Mouse (Mus musculus) thymus, adult 2 months (tissue): ENCODE data around the gene Asb11.

ENCODE experiments used
- CTCF ChIP-seq: fragments of 200-500 bp; IDR thresholded peaks from 2 replicates; pipeline ENCODE4 v1.5.1; 2012; ENCODE audit warnings: mild to moderate bottlenecking, control low read depth, low read length, moderate library complexity, borderline replicate concordance; ENCODE audit not compliant: control insufficient read depth, poor library complexity, insufficient read depth; ENCODE audit errors: extremely low read depth
- POLR2A ChIP-seq: fragments of 200-500 bp; IDR thresholded peaks from 2 replicates; pipeline ENCODE4 v1.6.1; 2012; ENCODE audit warnings: mild to moderate bottlenecking, low read length, control low read depth, moderate library complexity; ENCODE audit not compliant: control insufficient read depth, poor library complexity, insufficient read depth; ENCODE audit errors: extremely low read depth

DNA sequence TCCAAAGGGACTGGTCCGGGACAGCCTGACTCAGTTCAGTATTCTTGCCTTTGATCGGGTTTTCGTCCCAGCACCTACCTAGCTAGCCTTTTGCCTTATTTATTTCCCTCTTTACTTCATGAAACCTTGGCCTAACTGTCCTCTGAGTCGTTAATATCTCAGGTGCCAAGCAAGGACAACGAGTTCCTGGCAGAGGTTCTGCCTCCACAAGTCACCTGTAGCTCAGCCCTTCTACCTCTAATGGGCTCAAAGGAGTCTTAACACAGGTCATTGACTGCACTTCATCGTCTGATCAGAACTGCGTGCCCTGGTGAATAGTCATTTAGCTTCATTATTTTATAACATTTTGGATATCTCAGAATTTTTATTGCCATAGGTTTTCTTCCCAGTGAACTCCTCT, 2.7 kb downstream of the Asb11 start:
- no peak for TF ChIP-seq CTCF
- TF ChIP-seq POLR2A, result no peak
